Mouse (Mus musculus) 3T3-L1 (cell line): ENCODE measurements at regions not wholly inside any gene's neighbourhood (a gene's known extent, or its start where the extent isn't known, plus 50 kb on each side); places are given as distances from the start of the nearest gene placed in this dataset.

Source experiments
- DNase-seq: peaks from one replicate; pipeline ENCODE4 v3.0.0-alpha.2; 2015; ENCODE audit warnings: low read depth, low spot score

- DNase-seq, result peak; percentile 74
Observed at GRCm38 (mm10) chr2:136617138-136617537, 96.1 kb upstream of the Snap25 start.

GRCm38 (mm10) chr2:136618114-136618513 lies 95.1 kb upstream of the Snap25 start:
- DNase-seq, result peak; percentile 48

GRCm38 (mm10) chr2:136620309-136620708 lies 92.9 kb upstream of the Snap25 start:
- peak; percentile 11 for DNase-seq

- no peak for DNase-seq
Observed at GRCm38 (mm10) chr2:136620969-136621368, 92.3 kb upstream of the Snap25 start.

GRCm38 (mm10) chr2:136623808-136624489 lies 89.3 kb upstream of the Snap25 start:
- no peak for DNase-seq

- DNase-seq, result no peak
Observed at GRCm38 (mm10) chr2:136624490-136624850, 88.8 kb upstream of the Snap25 start.

- no peak for DNase-seq
Observed at GRCm38 (mm10) chr2:136646917-136647316, 66.3 kb upstream of the Snap25 start.

GRCm38 (mm10) chr2:136648606-136649005 lies 64.6 kb upstream of the Snap25 start:
- DNase-seq, result peak; percentile 82

- DNase-seq, result peak; percentile 78
Observed at GRCm38 (mm10) chr2:136650721-136651120, 62.5 kb upstream of the Snap25 start.

- peak; percentile 62 for DNase-seq
Observed at GRCm38 (mm10) chr2:136652206-136653003, 60.8 kb upstream of the Snap25 start.
